ENCODE assay signal across 9 mouse cellular contexts in the genomic region with DNA sequence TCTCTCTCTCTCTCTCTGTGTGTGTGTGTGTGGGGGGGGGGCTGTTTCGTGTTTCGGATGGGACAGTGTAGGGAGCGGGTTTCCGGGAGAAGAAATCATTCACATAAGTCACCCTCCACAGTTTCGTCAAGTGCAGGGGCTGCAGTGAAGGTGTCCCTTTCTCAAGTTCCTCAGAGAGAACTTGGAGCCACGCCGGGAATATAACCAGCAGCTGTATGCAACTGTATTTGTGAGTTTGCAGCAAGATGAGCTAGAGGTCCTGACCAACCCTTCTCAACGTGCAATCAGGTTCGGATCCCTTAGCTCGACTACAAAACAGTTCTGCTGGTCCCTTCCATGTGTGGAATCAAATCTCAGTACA. TPM values are rescaled to one million over a fixed set of nuclear protein-coding genes. Genes with fewer than 3 reads are reported as not detected.
A peak's percentile ranks its signal among the peaks of the same experiment; 100 is the strongest.
DNase-seq lines count a peak whose midpoint lies in the region; ATAC-seq and TF ChIP-seq lines count a peak whose summit lies in the region.
"Had no signal": no experiment of that assay in that cellular context is flagged by ENCODE, and none has a peak within 500 bp of the region (broad histone marks: within the 10 kb centered on the region; RNA-seq: fewer than 3 reads in every experiment).

No protein-coding gene starts in this region.

- H3K9ac ChIP-seq in lung, embryonic 14.5 days = peak overlapping the region; percentile 57

- H3K4me3 ChIP-seq in lung, embryonic 14.5 days (ENCODE audit: low read depth, low read length) = peak overlapping the region; percentile 50
- H3K4me3 ChIP-seq in myocyte = no peak overlapping the region

- no peaks in the 10 kb centered on the region for H3K4me1 ChIP-seq in lung, embryonic 14.5 days (ENCODE audit: insufficient read depth)

- DNase-seq in adrenal gland, postnatal 10 days = peak; percentile 29
- no peak for DNase-seq in adrenal gland, adult (ENCODE audit: inconsistent age in 2 of 2, low spot score in 1 of 2)
- peak; percentile 50 for DNase-seq in lung, embryonic 14.5 days
- no peak for DNase-seq in lung, postnatal 14 days
- peak; percentile 44 for DNase-seq in kidney, postnatal 10 days
- DNase-seq in retina, embryonic 14.5 days (ENCODE audit: low spot score) = no peak
- DNase-seq in right cerebral cortex, postnatal 36 days (ENCODE audit: low spot score in 2 of 2) = no peak

- peak overlapping the region; percentile 78 for H3K27ac ChIP-seq in lung, embryonic 14.5 days (ENCODE audit: low read depth)

- no peaks in the 10 kb centered on the region for H3K27me3 ChIP-seq in lung, embryonic 14.5 days (ENCODE audit: insufficient read depth, low read length)
- H3K27me3 ChIP-seq in myocyte (ENCODE audit: control insufficient read depth, insufficient read depth, insufficient read length) = no peaks in the 10 kb centered on the region

- 12% methylated on average over 10 of the region's 10 CpGs for WGBS in lung, embryonic 14.5 days

- no peaks in the 10 kb centered on the region for H3K9me3 ChIP-seq in lung, embryonic 14.5 days (ENCODE audit: low read depth, low read length)

- H3K36me3 ChIP-seq in lung, embryonic 14.5 days (ENCODE audit: insufficient read depth) = 0 out of 2 replicates have a peak, but pooled peaks cover 9% of the 10 kb centered on the region
- H3K36me3 ChIP-seq in myocyte (ENCODE audit: control insufficient read depth, insufficient read depth) = no peaks in the 10 kb centered on the region

- H3ac ChIP-seq in myocyte (ENCODE audit: control insufficient read depth, insufficient read length) = no peak overlapping the region

- no peaks in the 10 kb centered on the region for H3K79me2 ChIP-seq in myocyte (ENCODE audit: control insufficient read depth, insufficient read depth)

- TF ChIP-seq POLR2A in myocyte (IDR thresholded peaks at IDR 0.05; ENCODE audit: insufficient read length, low read depth) = no peak

- peak; percentile 30; the same call in 1 of the 2 replicates for ATAC-seq in lung, embryonic 14.5 days (ENCODE audit: insufficient read depth)

- TF ChIP-seq CTCF in lung, embryonic 14.5 days (IDR thresholded peaks at IDR 0.05; ENCODE audit: low read depth) = no peak

- peak overlapping the region; percentile 78 for H3K4me2 ChIP-seq in lung, embryonic 14.5 days
- H3K4me2 ChIP-seq in myocyte (ENCODE audit: low read depth) = peak overlapping the region; percentile 15

TF ChIP-seq in myocyte, 11 proteins besides CTCF, POLR2A, EP300 and RAD21:
- TF ChIP-seq CEBPB (IDR thresholded peaks at IDR 0.05; ENCODE audit: insufficient read depth, poor library complexity, severe bottlenecking) = no peak
- no peak for TF ChIP-seq MYOG (IDR thresholded peaks at IDR 0.05; ENCODE audit: control insufficient read depth in 1 of 3, insufficient read depth in 1 of 3, insufficient read length in 2 of 3, low read depth in 2 of 3)
- TF ChIP-seq TCF12 (IDR thresholded peaks at IDR 0.05; ENCODE audit: insufficient read depth, poor library complexity, severe bottlenecking) = no peak
- no peak for TF ChIP-seq MYOD1 (IDR thresholded peaks at IDR 0.05; ENCODE audit: control insufficient read depth in 1 of 3, insufficient read length in 2 of 3, low read depth in 2 of 3)
- TF ChIP-seq SRF (IDR thresholded peaks at IDR 0.05; ENCODE audit: control insufficient read depth, insufficient read length, low read depth) = no peak
TF ChIP-seq in myocyte: peak in this region for 0.

RNA-seq across cellular contexts. Expression of a gene that starts 0.5 kb away (rescaled TPM):
- 1 to 10 TPM; 2.2 to 4.8 TPM for total RNA-seq in adrenal gland, postnatal 10 days (2021)
- 8.2 and 8.9 TPM in 2 replicates for polyA plus RNA-seq in lung, embryonic 14.5 days (2014; fragmentation: Nextera tagmentation; extraction: Ambion mirVana)
- 0.13 TPM for polyA plus RNA-seq in myocyte (2012; fragmentation: generic; extraction: Trizol)

RNA-seq across cellular contexts. Expression of a gene that starts 29.1 kb away (rescaled TPM):
- 1 to 10 TPM; 4.9 to 7.0 TPM for total RNA-seq in adrenal gland, postnatal 10 days (2021)
- polyA plus RNA-seq in lung, embryonic 14.5 days (2014; fragmentation: Nextera tagmentation; extraction: Ambion mirVana) = 13.1 and 14.7 TPM in 2 replicates
- 1.3 TPM for polyA plus RNA-seq in myocyte (2012; fragmentation: generic; extraction: Trizol)

RNA-seq across cellular contexts. Expression of a gene that starts 36.4 kb away (rescaled TPM):
- total RNA-seq in adrenal gland, postnatal 10 days (2021) = under 1 TPM; 0.21 to 0.24 TPM
- polyA plus RNA-seq in lung, embryonic 14.5 days (2014; fragmentation: Nextera tagmentation; extraction: Ambion mirVana) = not detected in 2 replicates
- polyA plus RNA-seq in myocyte (2012; fragmentation: generic; extraction: Trizol) = not detected
- total RNA-seq: left cerebral cortex, postnatal 14 days had no signal

RNA-seq across cellular contexts. Expression of a gene that starts 44.5 kb away (rescaled TPM):
- total RNA-seq in adrenal gland, postnatal 10 days (2021) = 1 to 10 TPM; 1.4 to 2.6 TPM
- 1.1 and 1.4 TPM in 2 replicates for polyA plus RNA-seq in lung, embryonic 14.5 days (2014; fragmentation: Nextera tagmentation; extraction: Ambion mirVana)
- polyA plus RNA-seq in myocyte (2012; fragmentation: generic; extraction: Trizol) = 0.13 TPM

RNA-seq across cellular contexts. Expression of a gene that starts 45.6 kb away (rescaled TPM):
- total RNA-seq in adrenal gland, postnatal 10 days (2021) = 1 to 10 TPM in 1 of 2 experiments, under 1 TPM in 1; 0.57 to 1.5 TPM
- 0.32 and 0.35 TPM in 2 replicates for polyA plus RNA-seq in lung, embryonic 14.5 days (2014; fragmentation: Nextera tagmentation; extraction: Ambion mirVana)
- polyA plus RNA-seq in myocyte (2012; fragmentation: generic; extraction: Trizol) = not detected

Comparison
In these comparisons a context has a peak if more than half of its experiments do, and no peak if none do; other contexts are left out.
1. DNase-seq: peak in adrenal gland, postnatal 10 days (single experiment), lung, embryonic 14.5 days (single experiment) and kidney, postnatal 10 days (single experiment); none in adrenal gland, adult (0 of 2), lung, postnatal 14 days (single experiment), retina, embryonic 14.5 days (single experiment) and right cerebral cortex, postnatal 36 days (0 of 2).